In the genomic region with DNA sequence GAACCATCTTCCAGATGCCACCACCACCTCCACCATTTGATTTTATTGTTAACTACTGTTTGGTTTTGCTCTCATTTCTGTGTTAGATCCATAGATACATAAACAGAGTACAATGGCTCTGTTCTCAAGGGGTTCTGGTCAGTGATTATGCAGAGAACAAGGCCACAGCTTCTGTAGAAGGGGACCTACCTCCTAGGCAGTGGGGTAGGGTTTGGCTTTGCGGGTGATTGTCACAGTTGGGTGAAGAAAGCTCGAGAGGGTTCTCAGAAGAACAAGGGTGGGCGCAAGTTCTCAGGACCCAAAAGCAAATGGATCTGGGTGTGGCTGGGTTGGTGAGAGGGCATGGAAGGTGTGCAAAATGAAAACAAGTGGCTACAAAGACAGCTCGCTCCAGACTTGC, we compare ENCODE assay signal across 30 mouse cellular contexts.
"Had no signal": no experiment of that assay in that cellular context is flagged by ENCODE, and none has a peak within 500 bp of the region (broad histone marks: within the 10 kb centered on the region; RNA-seq: fewer than 3 reads in every experiment).

No protein-coding gene starts in this region.

- H3K4me2 ChIP-seq: limb, embryonic 12.5 days; limb, embryonic 13.5 days; limb, embryonic 15.5 days; liver, embryonic 11.5 days; liver, embryonic 12.5 days; liver, embryonic 13.5 days; liver, embryonic 15.5 days; lung, embryonic 14.5 days; lung, embryonic 15.5 days; midbrain, embryonic 12.5 days; midbrain, embryonic 13.5 days; midbrain, embryonic 15.5 days had no signal

- DNase-seq: left cerebral cortex, postnatal 4 days; liver; liver, embryonic 13.5 days; liver, postnatal 0 days; lung, adult 18-20 months; lung, adult 2 months; lung, embryonic 14.5 days; lung, postnatal 10 days; lung, postnatal 14 days; lung, postnatal 36 days; lung, postnatal 4 days; midbrain, embryonic 14.5 days had no signal

- H3K27ac ChIP-seq: left cerebral cortex, adult 2 months; limb, embryonic 10.5 days; limb, embryonic 12.5 days; limb, embryonic 13.5 days; limb, embryonic 15.5 days; liver, embryonic 12.5 days; liver, embryonic 13.5 days; liver, embryonic 14.5 days; liver, embryonic 15.5 days; lung, embryonic 15.5 days; macrophage; midbrain, embryonic 12.5 days; midbrain, embryonic 13.5 days; midbrain, embryonic 15.5 days had no signal

- H3K4me1 ChIP-seq: limb, embryonic 13.5 days; liver, embryonic 12.5 days; liver, embryonic 13.5 days; liver, embryonic 15.5 days; megakaryocyte, embryonic 14.5 days; midbrain, embryonic 13.5 days; midbrain, embryonic 15.5 days had no signal

- H3K9me3 ChIP-seq: limb, embryonic 10.5 days; limb, embryonic 12.5 days; limb, embryonic 13.5 days; limb, embryonic 15.5 days; liver, embryonic 12.5 days; liver, embryonic 13.5 days; liver, embryonic 15.5 days; lung, embryonic 15.5 days; midbrain, embryonic 12.5 days; midbrain, embryonic 13.5 days; midbrain, embryonic 15.5 days had no signal

- H3K27me3 ChIP-seq: limb, embryonic 12.5 days; limb, embryonic 13.5 days; limb, embryonic 15.5 days; liver, embryonic 12.5 days; liver, embryonic 13.5 days; liver, embryonic 15.5 days; lung, embryonic 15.5 days; megakaryocyte, embryonic 14.5 days; midbrain, embryonic 12.5 days; midbrain, embryonic 13.5 days; midbrain, embryonic 15.5 days had no signal

- H3K9ac ChIP-seq: limb, embryonic 12.5 days; limb, embryonic 13.5 days; limb, embryonic 15.5 days; liver, embryonic 12.5 days; liver, embryonic 13.5 days; liver, embryonic 14.5 days; liver, embryonic 15.5 days; liver, postnatal 0 days; lung, embryonic 14.5 days; lung, embryonic 15.5 days; midbrain, embryonic 12.5 days; midbrain, embryonic 13.5 days; midbrain, embryonic 15.5 days had no signal

- H3K4me3 ChIP-seq: left cerebral cortex, adult 2 months; limb, embryonic 10.5 days; limb, embryonic 12.5 days; limb, embryonic 13.5 days; limb, embryonic 15.5 days; liver, embryonic 12.5 days; liver, embryonic 13.5 days; liver, embryonic 15.5 days; lung, embryonic 15.5 days; megakaryocyte, embryonic 14.5 days; midbrain, embryonic 12.5 days; midbrain, embryonic 13.5 days; midbrain, embryonic 15.5 days; myocyte had no signal

- H3K36me3 ChIP-seq: limb, embryonic 10.5 days; limb, embryonic 12.5 days; limb, embryonic 13.5 days; limb, embryonic 15.5 days; liver, embryonic 12.5 days; liver, embryonic 13.5 days; liver, embryonic 15.5 days; lung, embryonic 15.5 days; midbrain, embryonic 12.5 days; midbrain, embryonic 13.5 days; midbrain, embryonic 15.5 days had no signal

- ATAC-seq: liver, embryonic 12.5 days; liver, postnatal 0 days; lung, postnatal 0 days; midbrain, embryonic 13.5 days; midbrain, embryonic 15.5 days; midbrain, embryonic 16.5 days had no signal
